Mouse (Mus musculus) urinary bladder, adult 2 months (tissue): ENCODE results near the gene Prkce. TPM values are rescaled to one million over a fixed set of nuclear protein-coding genes. Genes with fewer than 3 reads are reported as not detected.

Experiments used
- DNase-seq: peaks from one replicate; pipeline ENCODE4 v3.0.0; 2022; ENCODE audit warnings: low spot score
- polyA plus RNA-seq: library from polyadenylated mRNA; depleted of rRNA; stranded (reverse); fragments of >200 nt; gene quantifications from 2 replicates; pipeline ENCODE4 v1.2.3, GENCODE M21; 2012

Gene Prkce
- polyA plus RNA-seq, 1 experiment: 5.8 TPM

DNA sequence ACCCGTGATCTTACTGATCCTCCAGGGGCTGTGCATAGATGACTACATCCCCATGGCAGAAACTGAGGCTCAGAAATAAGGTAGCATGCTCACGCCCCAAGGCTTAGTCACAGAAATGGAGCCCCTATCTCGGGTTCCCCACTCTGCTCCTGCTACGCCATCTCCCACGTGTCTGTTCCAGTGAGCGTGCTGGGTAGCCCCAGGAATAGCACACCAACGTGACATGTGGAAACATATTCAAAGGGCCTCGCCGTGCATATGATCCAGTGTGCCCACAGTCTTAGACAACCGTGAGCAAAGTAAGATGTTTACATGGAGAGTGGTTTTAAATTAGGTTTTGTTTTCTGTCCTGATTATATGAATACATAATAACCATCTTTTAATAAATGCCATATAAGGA, 315.1 kb downstream of the Prkce start:
- no peak for DNase-seq

DNA sequence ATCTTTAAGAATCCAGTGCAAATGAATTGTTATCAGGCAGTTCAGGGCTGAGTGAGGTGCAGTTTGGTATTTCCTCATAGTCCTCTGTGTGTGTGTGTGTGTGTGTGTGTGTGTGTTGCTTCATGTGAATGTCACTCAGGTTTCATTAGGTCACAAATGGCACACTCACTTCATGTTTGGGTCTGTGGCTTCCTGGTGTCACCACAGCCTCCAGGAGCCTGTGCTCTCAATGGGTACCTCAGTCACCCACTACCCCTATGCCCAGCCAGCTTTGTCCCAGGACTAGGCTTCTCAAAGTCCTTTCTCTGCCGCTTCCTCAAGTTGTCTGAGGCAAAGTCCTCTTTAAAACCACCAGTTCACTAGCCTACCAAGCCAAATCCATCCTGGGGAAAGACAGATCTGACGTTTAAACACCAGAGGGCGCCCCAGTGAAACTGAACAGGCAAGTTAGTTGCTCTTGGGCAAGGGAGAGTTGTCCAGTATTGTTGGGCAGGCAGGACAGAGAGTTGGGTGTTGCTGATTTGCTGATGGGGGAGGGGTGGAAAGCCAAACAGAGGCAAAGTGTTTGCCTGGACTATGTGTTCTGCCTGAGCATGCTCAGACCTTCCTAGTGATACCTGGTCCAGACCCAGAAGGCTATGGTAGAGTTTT, 316.6 kb downstream of the Prkce start:
- DNase-seq: peak; percentile 47

- no peak for DNase-seq
These were observed 319.1 kb downstream of the Prkce start for GRCm38 (mm10) chr17:86486657-86487056.

DNA sequence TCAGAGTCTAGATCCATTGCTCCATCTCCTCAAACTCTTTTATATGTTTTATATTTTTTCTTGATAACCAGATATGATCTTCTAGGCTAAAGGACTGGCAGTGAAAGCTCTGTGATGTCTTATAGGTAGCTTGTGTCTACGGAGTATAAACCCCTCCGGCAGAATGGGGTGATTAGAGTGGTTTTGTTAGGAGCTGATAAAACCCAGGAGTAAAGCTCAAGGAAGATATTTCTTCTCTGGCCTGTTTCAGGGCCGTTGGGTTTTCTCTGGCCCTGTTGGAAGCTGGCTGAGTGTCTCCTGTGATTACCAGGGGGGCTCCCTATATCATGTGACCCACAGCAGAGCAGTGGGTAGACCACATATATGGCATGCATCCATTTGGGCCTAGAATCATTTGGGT, 319.9 kb downstream of the Prkce start:
- no peak for DNase-seq

DNA sequence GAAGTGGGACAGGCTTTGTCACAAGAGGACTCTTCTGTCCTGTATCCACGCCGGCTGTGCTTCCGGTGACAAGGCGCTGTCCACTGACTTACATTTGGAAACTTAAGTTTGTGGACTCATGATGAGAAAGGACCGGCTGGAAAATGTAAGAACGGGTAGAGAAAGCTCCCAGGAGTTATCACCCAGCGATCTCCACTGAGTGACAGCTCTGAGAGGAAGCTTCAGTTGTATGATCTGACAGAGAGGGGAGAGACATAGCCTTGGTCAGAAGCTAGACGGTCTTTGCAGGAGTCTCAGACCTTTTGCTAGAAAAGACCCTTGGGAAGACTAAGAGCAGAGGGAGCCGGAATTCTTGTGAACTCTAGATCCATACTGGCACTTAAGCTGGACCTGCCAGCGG, 322.2 kb downstream of the Prkce start:
- DNase-seq: no peak

DNA sequence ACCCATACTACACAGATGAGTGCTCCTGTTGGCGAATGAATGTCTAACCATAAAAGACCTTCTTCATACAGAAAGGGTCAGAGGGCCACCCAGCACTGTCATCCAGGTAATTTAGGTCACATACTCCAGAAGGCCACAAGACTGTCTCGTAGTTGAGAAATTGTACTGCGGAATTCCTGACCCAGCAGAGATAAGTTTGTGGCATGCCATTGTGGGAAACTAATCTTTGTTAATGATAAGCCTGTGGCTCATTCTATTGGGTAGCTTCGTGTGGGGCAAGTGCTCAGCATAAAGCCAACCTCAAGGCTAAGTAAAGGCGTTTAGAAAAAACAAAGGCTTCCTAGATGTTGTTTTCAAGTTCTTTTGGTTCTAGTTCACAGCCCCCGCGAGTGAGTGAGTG, 324.8 kb downstream of the Prkce start:
- DNase-seq: no peak

DNA sequence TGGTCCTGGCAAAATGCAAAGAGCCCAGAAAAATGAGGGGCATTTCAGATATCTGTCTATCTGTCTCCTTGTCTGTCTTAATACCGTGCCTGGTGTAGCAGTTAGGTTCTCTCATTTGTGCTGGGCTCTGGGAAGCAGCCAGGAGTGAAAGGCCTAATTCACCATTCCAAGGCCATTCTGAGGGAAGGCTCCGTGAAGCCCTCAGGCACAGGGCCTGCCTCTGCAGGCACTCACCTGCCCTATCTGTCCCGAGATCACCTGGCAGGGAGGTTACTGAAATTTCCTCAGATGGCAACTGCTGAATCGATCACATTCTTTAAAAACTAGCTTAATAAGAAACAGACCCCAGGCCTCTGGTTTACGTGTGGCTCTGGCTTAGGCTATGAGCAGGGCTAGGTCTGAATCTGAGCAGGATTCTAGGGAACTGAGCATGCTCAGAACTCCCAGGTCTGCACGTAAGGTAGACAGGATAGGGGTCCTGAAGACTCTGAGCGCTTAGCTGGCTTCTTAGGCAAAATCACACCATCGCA, 326.4 kb downstream of the Prkce start:
- no peak for DNase-seq

- DNase-seq: no peak
These were observed 326.9 kb downstream of the Prkce start for GRCm38 (mm10) chr17:86494494-86494893.

DNA sequence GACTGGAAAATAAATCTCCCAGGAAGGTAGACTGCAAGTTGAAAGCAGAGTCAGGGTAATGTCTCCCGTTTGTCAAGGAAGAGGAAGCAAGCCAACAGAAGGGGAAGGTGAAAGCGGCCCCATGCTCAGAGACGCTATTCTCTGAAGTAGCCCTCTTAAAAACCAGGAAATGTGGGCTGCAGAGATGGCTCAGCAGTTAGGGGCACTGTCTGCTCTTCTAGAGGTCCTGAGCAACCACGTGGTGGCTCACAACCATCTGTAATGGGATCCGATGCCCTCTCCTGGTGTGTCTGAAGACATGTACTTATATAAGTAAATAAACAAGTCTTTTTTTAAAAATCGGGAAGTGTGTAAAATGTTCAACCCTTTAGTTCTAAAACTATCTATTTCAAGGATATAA, 327.3 kb downstream of the Prkce start:
- no peak for DNase-seq

DNA sequence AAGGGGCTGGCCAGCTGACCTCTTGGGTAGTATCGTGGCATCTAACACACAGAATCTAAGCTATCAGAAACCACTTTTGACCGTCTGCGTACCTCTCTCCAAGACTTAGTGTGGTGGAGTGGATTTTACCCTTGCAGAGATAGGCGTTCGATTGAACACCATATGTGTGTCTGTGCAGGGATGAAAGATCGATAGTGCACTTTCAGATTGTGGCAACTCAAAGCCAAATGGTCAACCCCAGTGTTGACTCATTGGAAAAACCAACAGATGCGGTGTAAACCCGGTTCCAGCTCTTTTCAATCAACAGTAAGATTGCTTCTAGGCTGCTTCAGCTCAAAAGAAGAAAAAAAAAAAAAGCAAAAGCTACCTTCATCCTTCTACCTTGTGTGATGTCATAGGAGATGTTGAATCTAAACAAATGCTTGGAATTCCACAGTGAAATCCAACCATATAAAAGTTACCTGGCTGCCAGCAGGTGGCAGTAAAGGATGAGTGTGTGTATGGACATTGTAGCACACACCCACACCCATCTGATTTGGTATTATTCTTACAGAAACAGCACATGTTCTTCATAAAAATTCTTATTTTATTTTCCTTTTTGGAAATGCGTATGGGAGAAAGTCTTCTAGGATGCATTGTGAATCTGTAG, 328.7 kb downstream of the Prkce start:
- DNase-seq: no peak

- DNase-seq: no peak
These were observed 329.7 kb downstream of the Prkce start for GRCm38 (mm10) chr17:86497302-86497701.

DNA sequence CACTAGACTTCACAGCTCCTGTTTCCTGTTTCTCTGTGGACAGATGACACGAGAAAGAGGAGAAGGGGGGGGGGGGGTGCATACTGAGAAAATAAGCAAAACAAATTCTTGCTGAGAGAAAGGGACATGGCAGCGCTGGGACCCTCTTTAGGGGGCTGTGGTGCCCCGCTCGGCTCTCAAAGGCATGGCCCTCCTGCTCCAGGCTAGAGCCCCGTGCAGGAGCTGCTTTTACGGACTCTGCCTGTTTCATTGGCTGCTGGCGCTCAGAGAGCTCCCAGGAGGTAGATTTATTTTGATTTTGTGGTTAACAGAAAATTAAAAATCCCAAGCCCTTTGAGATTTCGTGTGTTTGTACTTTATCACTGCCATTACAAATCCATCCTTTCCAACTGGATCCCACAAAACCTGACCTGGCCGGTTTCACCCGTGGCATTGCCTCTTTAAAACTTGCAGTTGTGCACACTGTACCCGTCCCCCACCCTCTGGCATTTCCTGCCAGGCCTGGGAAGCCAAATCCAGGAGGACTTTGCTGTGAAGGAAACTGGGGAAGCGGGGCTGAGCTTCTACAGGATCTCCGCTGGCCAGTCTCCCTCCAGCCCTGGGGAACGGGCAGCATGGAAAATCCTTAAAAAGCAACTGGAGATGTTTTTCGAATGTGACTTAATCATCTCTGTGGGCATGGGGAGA, 331.9 kb downstream of the Prkce start:
- DNase-seq: no peak

GRCm38 (mm10) chr17:86501393-86501792, 333.8 kb downstream of the Prkce start:
- no peak for DNase-seq

DNA sequence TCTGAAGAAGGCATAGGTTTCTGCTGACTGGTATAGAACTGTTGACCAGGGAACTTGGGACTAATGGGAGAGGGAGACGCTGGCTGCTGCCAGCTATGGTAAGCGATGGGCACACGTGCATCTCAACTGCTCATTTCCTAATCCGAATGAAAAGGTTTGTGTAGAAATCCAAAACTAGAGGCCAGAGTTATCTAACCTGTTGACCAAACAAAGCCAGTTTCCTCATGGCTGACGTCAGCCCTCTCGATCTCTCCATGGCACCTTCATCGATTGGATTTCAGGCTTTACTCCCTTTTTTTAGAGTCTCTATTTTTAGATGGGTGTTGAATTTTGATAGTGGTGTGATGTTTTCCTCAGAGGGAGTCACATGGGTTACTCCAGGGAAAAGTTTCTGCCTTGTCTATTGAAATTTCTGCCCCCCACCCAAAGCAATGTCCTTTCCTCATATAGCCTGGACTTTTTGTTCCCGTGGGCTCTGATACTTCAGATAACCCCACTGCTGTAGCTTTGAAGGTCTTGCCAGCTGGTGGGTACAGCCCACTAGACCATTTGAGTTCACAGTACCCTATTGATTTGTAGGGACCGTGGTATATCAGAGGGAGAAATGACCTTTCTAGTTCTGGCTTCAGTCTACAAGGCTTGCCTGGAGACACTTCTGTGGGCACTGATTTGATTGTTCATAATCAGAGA, 335.8 kb downstream of the Prkce start:
- no peak for DNase-seq

- DNase-seq: no peak
These were observed 337.6 kb downstream of the Prkce start, which contains the start of gene Gm10309 for GRCm38 (mm10) chr17:86505183-86505631. Gene Gm10309 (minus strand): TSS chr17:86505232.

DNA sequence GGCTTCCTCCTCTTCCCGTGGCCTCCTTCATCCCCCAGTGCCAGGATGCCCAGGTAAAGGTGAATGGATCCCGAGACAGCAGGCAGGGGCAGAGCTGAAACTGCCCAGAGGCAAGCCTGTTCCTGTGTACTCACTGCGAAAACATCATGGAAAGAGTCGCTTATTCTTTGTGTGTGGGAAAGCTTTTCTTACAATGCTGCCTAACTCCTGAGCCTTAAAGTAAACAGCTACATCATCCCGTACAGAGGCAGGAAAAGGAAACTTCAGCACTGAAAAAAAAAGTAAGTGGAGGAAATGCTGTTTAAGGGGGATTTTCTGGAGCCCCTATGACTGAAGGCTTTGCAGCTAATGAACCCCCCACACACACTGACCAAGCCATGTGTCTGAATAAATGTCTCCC, 339.3 kb downstream of the Prkce start:
- DNase-seq: no peak

- DNase-seq: no peak
These were observed 340.0 kb downstream of the Prkce start for GRCm38 (mm10) chr17:86507342-86508211.

- no peak for DNase-seq
These were observed 340.6 kb downstream of the Prkce start for GRCm38 (mm10) chr17:86508212-86508490.

DNA sequence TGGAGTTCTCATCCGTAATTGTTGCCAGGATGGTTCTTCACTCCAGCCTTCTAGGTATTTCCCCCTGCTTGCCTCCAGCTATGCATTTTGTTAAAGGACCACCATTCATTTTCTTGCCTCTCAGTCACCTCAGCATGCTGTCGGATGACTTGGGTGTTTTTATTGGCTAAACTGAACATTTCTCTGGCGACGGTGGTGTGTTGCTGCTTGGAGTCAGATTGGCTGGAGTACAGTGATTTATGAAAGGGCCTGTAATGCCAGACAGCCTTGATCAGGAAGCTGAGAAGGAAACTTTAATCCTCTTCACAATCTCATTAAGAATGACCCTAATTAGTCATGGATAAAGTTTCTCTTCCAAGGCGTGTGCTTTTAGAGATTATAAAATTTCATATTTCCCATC, 342.3 kb downstream of the Prkce start:
- DNase-seq: no peak

DNA sequence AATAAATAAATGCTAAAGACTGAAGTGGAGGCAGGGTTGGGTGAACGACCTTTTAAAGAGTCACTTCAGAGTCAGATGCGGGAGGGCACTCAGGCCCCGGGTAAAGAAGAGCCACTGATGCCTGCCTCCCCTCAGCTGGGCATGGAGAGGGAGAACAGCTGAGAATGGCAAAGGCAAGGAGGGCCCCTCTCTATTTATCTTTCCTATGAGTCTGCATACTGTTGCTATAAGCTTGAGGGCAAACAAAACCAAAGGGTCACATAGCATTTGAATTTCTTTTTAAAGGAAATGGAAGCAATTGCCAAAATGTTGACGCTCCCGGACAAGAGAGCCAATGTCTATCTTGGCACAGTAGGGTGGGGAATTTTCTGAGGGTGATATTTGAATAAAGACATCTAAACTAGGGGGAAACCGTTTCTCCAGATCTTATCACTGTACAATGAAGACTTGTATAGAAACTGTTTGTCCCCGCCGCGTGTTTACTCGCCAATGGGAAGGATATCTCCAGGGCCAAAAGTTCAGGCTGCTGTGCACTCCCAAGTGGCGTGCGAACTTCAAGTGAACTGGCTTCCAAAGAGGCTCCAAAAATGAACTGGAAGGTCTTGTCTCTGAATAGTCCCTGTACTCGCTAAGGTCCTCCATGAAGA, 347.5 kb downstream of the Prkce start:
- DNase-seq: no peak

DNA sequence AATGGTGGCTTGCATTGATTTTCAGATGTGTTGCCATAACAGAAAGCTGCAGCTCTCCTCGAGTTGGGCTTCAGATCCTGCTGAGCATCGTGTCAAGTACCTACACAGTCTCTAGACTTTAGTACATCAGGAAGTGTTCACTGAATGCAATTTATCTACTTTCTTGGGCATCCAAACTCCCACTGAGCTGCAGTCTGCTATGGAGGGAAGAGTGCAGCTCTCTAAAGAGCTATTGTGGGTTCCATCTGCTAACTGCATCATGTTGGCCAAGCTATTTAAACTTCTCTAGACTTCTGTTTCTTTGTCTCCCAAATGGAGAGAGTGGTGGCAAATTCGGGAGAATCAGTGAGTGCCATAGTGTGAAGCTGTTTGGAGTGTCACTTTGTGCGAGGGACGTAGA, 349.0 kb downstream of the Prkce start:
- DNase-seq: no peak
